Mouse (Mus musculus): ENCODE measurements around the gene Vmn1r73. TPM values are rescaled to one million over a fixed set of nuclear protein-coding genes. Genes with fewer than 3 reads are reported as not detected.

The Vmn1r73 gene
- not detected in 2 replicates for polyA plus RNA-seq (2015; fragmentation: Nextera tagmentation; extraction: Ambion mirVana)

GRCm38 (mm10) chr7:11729966-11730365, at the start of gene Vmn1r73:
Vmn1r73 (plus strand) TSS chr7:11730266.
- Histone ChIP-seq H3K9me3 (peaks cover 24% of the 10 kb centered on the region), H3K36me3 (no peaks in the 10 kb centered on the region), H3K4me2 (replicated peaks) (no peak within 1 kb of the TSS), H3K27ac (no peak within 1 kb of the TSS), H3K4me1 (no peaks in the 10 kb centered on the region), H3K27me3 (no peaks in the 10 kb centered on the region), H3K9ac (no peak within 1 kb of the TSS), H3K4me3 (no peak within 1 kb of the TSS)
- no peak for ATAC-seq (ENCODE audit: low FRiP score, low read depth)
- WGBS: 90% methylated on average over 1 of the region's 1 CpGs

Other genes with a start within 250 kb of the Vmn1r73 start
- gene Zscan4-ps2, start 216.0 kb upstream of the Vmn1r73 start, polyA plus RNA-seq (2015; fragmentation: Nextera tagmentation; extraction: Ambion mirVana): not detected in 2 replicates
- not detected in 2 replicates for gene Zscan4-ps3, start 121.0 kb upstream of the Vmn1r73 start, polyA plus RNA-seq (2015; fragmentation: Nextera tagmentation; extraction: Ambion mirVana)
- not detected in 2 replicates for gene Vmn1r72, start 50.1 kb upstream of the Vmn1r73 start, polyA plus RNA-seq (2015; fragmentation: Nextera tagmentation; extraction: Ambion mirVana)
- gene Vmn1r74, start 103.7 kb downstream of the Vmn1r73 start, polyA plus RNA-seq (2015; fragmentation: Nextera tagmentation; extraction: Ambion mirVana): not detected in 2 replicates
- gene Vmn1r75, start 144.4 kb downstream of the Vmn1r73 start, polyA plus RNA-seq (2015; fragmentation: Nextera tagmentation; extraction: Ambion mirVana): not detected in 2 replicates
- not detected in 2 replicates for gene Vmn1r76, start 207.9 kb downstream of the Vmn1r73 start, polyA plus RNA-seq (2015; fragmentation: Nextera tagmentation; extraction: Ambion mirVana)